Mouse (Mus musculus) lung, adult 2 months (tissue): Measurements from ENCODE around the gene Il27.

Source experiments
- CTCF ChIP-seq: fragments of 200-500 bp; IDR thresholded peaks from 2 replicates; pipeline ENCODE4 v1.5.1; 2011; ENCODE audit warnings: mild to moderate bottlenecking, low read length, control low read depth; ENCODE audit not compliant: insufficient read depth
- POLR2A ChIP-seq: fragments of 200-500 bp; IDR thresholded peaks from 2 replicates; pipeline ENCODE4 v1.6.1; 2011; ENCODE audit warnings: low read depth, mild to moderate bottlenecking, control low read depth, low read length, borderline replicate concordance; ENCODE audit errors: extremely low read depth

DNA sequence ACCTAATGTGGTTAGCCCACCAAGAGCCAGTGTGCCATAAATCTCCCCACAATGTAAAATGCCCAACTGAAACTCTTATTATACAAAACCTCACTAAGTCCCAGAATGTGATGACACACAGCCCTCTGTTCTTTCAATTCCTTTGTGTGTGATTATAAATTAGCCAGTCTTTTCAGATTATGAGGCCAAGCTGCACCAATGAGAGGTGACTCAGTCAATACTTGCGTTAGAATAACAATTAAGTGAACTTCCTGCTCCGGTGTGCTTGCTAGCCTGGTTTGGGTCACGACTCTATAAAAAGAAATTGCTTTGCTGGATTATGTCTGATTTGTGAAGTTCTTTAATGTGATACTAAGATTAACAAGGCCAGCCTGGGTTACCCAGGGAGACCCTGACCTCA lies 35.2 kb upstream of the Il27 start:
- TF ChIP-seq CTCF, result no peak
- no peak for TF ChIP-seq POLR2A
